Mouse (Mus musculus) layer of hippocampus, adult 18-20 months (tissue): ENCODE data around the gene Ect2. TPM values are rescaled to one million over a fixed set of nuclear protein-coding genes. Genes with fewer than 3 reads are reported as not detected.

ENCODE experiments used
- DNase-seq, 2 experiments: peaks; one replicate each; pipeline ENCODE4 v3.0.0; 2022; ENCODE audit warnings: low spot score in 2 of 2
- long read RNA-seq: library from polyadenylated mRNA; stranded (forward); transcript quantifications from one replicate; pipeline ENCODE4 v2.0.0, GENCODE M21; 2021
- total RNA-seq, 2 experiments: library from RNA; stranded (reverse); gene quantifications; 2 replicates each; pipeline ENCODE4 v1.2.3; 2021

Gene Ect2
- total RNA-seq, result under 1 TPM; 0.28 to 0.54 TPM
- long read RNA-seq, partial matches to known transcripts, result 0 of 1 reads
- long read RNA-seq, other reads (novel, unspliced or antisense), result 1 of 1 reads

DNA sequence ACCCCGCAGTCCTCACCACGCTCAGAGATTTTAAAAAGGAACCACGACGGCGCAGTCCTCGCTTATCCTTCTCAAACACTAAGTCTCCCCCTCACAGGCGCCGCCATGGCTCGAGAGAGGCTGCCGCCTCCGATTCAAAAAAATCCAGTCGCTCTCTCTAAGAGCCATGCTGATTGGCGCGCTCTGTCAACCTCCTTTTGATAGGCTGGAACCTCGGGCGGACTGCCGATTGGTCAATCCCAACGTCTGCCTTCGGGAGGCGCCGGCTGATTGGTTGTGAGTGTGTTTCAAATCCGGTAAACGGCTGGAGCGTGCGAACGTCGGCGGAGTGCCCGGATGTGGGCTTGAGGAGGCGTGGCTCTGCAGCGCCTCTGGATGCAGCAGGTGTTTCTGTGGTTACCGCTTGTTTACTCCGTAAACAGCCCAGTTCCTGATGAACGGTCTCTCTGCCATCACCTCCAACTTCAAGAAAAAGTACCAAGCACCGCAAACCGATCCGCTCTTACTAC is at the start of gene Ect2:
TSS of gene Ect2 (minus strand) at position 178 of the 509 bp plus-strand sequence.
- DNase-seq, result peak; percentile 99 to 100

DNA sequence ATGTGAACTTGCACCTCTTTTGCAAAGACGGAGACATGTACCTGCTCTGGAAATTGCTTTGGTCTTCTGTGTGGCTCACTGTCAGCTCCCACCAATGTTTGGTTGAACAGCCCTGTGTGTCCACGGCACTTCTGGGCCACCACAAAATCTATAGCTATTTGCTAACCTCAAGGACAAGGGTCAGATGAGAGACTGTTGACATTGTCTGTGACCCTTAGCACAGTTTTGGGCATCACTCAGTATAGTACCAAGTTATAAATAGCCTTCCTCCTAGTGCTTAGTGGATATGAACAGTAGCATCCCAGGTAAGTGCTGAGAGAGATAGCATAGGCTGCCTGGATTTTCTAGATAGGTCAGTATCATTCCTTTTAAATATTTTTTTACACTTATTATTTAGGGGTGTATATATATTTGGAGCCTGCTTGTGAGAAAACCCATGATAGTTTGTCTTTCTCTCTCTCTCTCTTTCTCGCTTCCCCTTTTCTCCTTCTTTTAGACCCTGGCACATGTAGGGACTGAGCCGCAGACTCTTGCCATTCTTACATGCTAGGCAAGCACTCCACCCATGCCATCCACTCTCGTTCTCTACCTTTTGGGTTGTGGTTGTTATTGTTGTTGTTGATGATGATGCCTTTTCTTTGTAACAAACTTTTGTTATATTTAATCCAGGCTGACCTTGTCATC is 48.2 kb upstream of the Ect2 start:
- no peak for DNase-seq

DNA sequence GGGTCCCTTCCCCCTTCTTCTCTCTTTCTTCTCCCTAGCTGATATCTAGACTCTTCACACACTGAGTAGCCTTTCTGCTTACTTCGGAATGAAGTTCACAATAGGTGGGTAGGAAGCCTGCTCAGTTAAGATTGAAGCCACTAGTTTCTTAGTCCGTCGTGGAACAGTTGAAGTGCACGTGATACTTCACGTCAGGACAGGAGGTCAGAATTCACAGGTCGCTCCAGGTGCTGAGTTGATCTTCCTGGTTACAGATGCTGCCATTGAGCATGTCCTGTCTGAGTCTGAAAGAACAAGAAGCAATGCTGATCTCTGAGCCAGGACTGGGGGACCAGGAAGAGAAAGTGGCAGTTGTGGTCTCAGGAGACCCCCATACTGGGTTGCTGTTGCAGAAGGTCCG is 45.4 kb upstream of the Ect2 start:
- DNase-seq, result no peak

DNA sequence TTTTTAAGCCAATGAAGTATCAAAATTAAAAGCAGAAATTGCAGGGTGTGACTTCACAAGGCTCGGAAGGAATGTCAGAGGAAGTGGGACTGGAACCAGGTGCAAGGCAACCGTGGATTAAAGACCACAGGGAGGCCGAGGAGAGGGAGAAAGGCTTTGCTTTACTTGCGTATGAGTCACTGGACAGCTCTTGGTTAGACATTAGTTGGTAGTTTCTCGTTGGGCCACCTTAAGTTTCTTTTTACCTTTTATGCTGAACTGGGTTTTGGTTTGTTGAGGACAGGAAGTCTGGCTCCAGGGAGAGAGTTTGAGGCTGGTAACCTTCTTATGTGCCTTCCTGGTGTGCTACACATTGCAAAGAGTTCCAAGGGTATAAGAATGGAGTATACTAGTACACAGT is 44.1 kb upstream of the Ect2 start:
- no peak for DNase-seq

DNA sequence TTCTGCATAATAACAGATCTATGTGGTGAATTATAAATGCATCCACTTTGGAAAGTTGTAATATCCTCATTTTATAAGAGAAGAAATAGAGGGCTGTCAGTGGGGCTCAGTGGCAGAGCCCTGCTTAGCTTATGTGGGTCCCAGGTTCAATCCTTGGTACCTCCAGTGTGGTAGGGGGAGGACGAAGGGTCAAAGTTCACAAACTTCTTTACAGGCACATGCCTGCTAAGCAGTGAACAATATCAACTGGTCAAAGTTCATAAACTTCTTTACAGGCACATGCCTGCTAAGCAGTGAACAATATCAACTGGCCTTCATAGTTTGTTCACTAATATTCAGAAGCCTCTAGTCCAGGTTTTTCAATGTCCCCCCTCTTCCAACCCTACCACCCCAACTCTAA is 42.9 kb upstream of the Ect2 start:
- DNase-seq, result no peak

DNA sequence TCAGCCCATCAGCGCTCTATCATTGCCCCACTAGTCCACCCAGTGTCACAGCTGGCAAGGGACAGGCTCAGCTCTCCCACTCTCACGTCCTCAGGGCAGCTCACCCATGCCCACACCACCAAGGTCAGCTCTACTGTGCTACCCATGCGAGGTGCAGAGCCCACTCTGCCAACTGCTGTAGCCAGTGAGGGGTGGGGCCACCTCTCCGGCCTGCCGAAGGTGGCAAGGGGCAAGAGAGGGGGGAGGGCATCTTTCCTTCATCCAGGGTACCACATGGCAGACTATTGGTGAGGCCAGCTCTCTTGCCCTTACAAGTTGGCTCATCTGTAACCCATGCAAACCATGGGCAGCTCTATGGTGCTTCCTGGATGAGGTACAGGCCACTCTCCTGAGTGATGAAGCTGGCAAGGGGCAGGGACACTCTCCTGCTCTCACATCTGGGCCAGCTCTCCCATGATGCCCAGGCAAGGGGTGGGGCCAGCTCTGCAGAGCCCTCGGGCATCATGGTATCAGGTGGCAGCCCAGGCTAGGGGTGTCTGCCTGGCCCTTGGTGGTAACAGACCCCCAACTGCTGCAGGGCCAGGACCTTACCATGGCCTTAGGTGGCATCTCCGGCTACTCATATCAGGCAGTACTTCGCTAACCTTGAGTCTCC is 42.0 kb upstream of the Ect2 start:
- no peak for DNase-seq

DNA sequence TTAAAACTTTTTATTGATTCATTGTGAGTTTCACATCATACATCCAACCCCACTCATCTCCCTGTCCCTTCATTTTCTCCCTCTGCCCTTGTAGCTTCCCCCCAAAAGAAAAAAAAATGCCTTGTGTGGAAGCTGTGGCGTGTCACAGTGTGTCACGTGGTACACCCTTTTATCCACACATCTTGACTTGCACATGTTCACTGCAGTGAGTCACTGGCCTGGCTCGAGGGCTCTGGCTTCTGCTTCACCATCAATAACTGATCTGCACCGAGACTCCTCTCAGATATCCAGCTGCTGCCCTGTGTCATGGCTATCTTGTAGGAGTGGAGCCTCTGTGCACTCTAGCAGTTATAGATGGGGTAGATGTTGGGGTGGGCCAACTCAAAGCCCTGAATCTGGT is 41.5 kb upstream of the Ect2 start:
- no peak for DNase-seq

DNA sequence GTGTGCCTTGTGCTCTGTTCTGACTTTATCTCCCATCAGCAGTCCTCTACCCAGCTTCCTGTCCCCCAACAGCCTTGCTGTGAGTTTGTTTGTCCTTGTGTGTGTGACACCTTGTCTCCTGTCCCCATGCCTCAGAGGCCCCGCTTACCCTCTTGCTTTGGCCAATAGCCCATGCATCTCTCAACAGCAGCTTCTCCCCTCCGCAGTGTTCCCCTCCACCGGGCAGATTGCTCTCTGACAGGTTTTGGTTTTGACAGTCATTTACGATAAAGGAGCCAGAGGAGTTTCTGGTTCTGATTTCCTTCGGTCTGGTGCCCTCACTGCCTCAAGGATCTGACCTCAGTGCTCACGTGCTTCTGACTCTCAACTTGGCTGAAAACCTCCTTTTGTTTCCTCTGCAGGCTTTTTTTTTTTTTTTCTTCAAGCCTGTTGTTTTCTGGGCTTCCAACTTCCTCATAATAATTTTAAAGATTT is 40.2 kb upstream of the Ect2 start:
- DNase-seq, result no peak

DNA sequence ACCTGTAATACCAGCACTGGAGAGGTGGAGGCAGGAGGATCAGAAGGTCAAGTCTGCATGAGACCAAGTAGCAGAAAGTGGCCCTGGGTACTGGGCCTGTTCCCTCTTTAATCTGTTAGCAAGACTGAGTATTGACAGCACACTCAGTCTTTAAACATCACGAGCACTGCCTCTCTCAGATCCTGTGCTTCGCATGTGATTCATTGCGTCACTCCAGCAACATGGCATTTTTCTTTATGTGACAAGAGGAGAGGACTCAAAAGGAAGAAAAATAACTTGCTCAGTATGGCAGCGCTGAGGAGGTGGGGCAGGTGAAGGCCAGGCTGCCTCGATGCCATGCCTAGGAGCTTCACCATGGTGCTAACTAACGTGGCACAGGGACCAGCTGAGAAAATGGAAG is 38.2 kb upstream of the Ect2 start:
- no peak for DNase-seq

DNA sequence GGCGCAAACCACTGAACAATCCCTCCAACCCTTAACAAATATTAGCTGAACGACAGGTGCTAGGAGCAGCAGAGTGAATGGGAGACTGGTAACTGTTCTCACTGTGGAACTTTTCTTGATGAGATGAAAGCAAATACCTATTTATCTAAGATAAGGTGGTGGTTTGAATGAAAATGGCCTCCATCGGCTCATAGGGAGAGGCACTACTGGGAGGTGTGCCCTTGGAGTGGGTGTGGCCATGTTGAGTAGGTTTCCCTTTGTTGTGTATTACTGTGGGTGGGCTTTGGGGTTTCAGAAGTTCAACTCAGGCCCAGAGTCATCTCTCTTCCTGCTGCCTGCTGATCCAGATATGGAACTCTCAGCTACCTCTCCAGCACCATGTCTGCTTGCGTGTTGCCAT is 37.2 kb upstream of the Ect2 start:
- DNase-seq, result no peak

DNA sequence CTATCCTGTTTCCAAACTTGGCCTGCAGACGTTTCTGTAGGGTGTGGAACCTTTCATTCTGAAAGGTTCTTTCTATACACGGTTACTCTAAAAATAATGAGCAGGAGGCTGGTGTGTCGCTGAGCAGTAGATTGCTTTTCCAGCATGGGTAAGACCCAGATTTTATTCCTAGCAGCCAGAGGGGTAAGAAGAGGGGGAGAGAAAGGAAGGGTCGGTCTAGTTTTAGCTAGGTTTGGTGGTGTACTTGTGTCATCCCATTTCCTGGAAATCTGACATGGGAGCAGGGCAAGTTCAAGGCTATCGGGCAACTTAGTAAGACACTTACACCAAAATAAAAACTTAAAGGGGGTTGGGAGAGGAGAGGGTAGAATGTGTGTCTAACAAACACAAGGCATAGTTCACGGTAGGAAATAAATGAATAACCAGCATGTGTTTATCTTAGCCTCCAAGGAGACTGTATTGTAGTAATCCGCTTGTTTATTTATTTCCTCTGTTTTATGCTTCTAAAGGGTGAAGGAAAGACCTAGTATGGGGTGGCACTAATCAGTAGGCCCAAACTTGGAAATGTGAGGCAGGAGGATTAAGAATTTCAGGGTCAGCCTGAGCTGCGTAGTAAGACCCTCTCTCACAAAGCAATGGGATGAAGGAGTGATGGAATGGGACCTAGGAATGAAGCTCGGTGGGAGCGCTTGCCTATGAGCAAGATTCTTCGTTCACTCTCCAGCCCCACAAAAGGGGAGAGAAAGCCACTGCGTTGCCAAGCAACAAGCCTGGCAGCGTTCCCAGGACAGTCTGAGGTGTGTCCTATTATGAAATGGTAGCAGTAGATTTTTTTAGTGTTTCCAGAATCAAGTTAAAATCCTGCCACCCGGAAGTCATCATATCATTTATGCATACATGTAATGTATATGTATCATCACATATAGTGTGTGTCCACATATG is 35.9 kb upstream of the Ect2 start:
- DNase-seq, result peak; percentile 78 to 92

DNA sequence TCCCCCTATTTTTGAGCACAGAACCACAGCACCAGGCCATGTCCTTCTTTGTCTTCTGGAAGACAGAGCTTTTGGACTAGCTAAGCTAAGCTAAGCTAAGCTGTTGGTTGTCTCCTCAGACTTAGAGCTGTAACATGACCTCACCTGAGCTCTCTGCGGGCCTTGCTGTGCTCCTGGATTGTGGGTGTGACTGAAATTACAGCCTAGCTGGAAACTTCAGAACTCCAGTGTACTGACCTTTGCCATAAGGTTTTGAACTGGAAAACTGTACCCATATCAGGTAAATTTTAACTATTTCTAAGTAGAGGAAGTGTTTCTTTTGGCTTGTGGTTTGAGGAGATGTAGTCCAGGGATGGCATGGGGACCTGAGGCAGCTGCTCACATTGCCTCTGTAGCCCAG is 34.7 kb upstream of the Ect2 start:
- no peak for DNase-seq

DNA sequence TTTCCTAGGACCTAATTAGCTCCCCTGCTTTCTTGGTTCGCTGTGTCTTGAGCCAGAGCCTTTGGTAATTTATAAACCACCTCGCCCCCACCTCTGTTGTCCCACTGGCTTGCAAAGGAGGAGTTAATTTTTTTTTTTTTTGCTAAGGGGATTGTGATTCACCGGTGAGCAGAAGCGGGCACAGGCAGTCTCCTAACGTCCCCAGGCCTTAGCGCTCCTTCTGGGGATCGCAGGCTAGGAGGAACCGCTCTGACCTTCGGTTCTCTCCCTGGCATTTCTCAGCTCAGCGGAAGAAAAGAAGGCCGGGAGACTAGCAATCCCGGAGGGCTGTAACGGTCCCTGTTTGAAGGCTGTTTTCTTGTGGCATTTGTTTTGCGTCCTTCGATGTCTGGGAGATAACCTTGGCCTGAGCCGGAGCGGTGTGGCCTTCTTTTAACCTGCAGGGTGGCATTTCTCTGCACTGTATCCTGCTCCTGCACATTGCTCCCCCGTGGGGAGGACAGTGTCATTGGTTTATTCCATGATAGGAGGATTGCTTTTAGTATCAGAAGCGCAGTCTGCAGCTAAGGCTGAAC is 30.0 kb upstream of the Ect2 start:
- peak; percentile 45 to 63 for DNase-seq

DNA sequence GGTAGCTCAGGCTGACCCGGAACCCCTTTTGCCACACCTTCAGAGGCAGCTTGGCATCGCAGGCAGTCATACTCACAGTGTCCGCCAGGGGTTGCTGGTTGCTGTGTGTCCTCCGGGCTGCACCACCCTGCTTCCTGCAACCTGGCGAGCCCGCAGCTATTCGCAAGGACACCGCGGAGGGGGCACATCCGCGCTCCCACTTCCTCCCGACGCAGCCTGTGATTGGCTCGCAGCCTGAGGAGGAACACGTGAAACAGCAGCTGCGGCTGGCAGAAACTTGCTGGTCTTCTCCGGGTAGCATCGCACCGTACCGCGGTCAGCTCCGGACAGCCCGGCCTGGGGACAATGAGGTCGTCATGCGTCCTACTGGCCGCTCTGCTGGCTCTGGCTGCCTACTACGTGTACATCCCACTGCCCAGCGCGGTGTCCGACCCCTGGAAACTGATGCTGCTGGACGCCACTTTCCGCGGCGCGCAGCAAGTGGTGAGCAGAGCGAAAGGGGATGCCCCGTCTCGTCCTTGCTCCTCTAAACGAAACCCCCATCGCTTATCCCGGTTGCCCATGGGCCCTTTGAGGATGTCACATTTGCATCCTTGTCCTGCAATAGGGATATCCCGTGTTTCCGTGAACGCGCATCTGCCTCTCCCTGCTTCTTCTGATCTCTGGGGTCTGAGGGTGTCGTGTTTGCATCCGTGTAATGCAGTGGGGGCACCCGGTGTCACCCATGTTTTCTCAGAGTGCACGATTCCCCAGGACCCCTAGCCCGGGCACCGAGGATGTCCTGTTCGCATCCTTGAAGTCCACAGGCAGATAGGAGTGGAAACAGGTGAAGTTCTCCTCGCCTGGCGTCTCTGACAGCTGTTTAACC is 29.3 kb upstream of the Ect2 start, which contains the start of gene Nceh1:
TSS of gene Nceh1 (plus strand) at position 233 of the 868 bp plus-strand sequence.
- peak; percentile 94 to 97 for DNase-seq

DNA sequence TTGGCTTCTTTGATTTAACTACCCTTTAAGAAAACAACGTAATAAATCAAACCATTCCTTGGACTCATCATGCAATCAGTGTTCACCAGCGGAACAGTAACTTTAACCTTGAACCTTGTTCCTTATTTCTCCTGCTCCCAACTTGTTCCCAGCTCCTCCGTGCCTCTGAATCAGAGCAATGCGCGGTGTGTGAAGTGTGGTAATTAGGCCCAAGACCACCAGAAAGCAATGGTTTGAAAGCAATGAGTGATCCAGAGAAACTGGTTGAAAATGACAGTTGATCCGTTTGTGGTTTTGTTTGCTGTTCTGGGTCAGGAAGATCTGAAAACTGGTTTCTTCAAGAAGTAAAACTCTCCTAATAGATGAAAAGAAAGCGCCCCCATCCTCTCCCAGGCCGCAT is 26.0 kb upstream of the Ect2 start:
- DNase-seq, result no peak

DNA sequence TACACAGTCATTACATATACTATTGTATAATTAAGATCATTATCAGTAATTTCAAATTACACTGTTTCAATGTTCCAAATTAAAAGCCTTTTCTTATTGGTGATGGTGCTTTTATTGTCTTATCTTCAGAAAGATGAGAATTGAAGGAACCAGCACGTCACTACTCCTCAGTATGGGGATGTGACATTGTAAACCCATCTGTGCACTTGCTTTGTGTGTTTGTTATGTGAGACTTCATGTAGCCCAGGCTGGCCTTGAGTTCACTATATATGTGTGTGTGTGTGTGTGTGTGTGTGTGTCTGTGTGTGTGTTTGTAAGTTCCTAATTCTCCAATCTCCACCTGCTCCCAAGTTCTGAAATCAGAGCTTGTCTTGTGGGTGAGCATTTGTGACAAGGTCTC is 16.6 kb upstream of the Ect2 start:
- no peak for DNase-seq

DNA sequence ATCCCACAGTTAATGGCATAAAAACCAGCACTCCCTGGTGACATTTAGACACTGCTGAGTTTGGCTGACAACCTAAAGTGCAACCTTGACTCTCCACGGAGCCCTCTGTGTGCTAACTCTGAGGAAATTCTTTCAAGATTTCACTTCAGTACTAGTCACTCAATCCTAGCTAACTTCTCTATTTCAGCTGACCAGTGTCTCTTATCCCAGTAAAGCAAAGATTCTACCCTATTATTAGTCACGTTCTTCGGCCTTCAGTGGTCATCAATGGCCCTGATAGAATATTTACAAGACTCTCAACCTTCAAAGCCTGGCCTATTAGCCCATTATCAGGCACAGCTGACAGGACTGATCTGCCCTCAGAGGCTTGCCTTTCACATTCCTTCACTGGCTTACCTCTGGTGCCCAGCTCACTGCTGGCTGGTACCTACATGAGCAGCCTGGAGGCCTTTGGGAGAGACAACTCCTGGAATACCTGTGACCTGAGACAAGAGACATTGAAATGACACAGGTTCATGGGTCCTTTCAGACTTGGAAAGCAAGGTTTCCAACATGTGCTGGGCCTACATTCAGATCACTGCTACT is 11.9 kb upstream of the Ect2 start:
- DNase-seq, result no peak

DNA sequence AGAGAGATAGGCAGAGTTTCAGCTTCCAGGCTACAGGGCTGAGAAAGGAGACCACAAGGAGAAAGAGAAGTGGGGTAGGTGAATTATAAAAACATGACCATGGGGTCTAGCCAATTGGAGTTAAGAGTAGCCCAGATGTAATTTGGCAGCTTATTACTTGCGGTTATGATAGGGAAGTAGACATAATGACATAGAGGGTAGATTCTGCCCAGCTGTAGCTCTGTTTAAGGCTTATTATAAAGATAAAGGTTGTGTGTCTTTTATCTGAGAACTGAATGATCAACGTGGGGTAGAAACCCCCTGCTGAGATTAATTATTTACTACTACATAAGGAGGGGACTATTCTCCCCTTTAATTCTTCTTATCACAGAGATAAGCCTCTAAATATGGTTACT is 8.7 kb upstream of the Ect2 start:
- no peak for DNase-seq

DNA sequence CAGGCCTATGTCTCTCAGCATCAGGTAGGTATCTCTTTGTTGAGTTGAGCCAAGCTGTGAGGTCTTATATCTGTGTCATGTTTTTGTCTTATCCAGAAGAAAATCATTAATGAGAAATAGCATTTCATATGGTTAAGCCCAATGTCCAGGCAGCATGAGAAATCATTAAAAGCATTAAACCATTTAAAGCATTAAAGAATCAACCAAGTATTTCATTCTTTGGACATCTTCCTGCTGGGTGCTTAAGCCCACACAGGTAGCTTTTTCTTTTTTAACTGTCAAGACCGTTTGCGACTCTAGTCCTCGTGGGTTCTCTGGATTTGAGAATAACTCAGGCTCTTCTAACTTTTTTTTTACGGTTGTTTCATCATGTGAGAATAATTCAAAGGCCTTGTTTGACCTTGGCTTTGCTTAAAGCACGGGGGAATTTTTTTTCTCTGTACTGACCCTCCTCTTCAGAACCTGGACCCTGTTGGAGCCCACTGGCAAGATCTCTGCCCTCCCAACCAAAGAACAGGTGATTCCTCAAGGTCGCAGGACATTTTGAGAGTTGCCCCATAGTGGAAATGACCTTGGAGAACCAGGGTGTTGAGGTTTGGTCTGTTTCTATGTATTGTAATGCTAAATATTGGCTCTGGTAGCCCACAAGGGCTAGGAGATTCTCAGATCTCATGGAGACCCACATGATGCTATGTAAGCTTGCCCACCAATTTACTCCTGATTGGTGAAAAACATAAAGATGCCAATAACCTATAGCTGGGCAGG is 8.1 kb upstream of the Ect2 start:
- no peak for DNase-seq
